In the genomic region with DNA sequence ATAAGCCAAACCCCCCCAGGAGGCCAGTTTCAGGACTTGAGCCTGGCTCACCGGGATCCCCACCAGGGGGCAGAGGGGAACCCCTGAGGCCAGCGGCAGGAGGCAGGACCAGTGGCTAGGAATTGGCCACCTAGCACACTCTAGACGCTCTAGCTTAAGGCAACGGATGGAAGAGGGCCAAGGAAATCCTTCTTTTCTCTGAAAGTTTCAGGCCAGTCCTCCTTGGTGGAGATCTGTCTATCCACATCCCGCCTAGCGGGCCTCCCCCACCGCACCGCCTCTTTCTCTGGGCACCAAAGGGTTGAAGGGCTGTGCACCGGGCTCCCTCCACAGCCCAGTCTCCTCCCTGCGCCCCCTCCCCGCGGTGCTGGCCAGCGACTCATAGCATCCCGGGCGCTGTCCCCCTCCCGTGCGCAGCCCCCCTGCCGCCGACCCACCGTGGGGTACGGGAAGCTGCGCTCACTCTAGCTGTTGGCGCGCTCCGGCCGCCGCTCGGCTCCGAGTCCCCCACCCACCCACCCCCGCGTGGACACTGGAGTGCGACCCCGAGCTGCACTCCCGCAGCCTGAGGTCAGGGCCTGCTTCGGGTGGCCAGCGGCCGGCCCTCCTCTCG, we compare ENCODE assay signal across 8 mouse cellular contexts. TPM values are rescaled to one million over a fixed set of nuclear protein-coding genes. Genes with fewer than 3 reads are reported as not detected.
DNase-seq lines count a peak whose midpoint lies in the region; ATAC-seq lines count a peak whose summit lies in the region.

No protein-coding gene starts in this region.

- H3K4me1 ChIP-seq in forebrain, embryonic 13.5 days = peaks cover 13% of the 10 kb centered on the region
- peaks cover 3% of the 10 kb centered on the region; the same call in 1 of the 2 replicates for H3K4me1 ChIP-seq in heart, embryonic 16.5 days (ENCODE audit: control insufficient read depth, insufficient read depth, low read length)
- peaks cover 18% of the 10 kb centered on the region for H3K4me1 ChIP-seq in liver, embryonic 12.5 days

- peak; percentile 80 for ATAC-seq in forebrain, embryonic 13.5 days
- ATAC-seq in heart, embryonic 16.5 days (replicated peaks; ENCODE audit: extremely low read depth, insufficient read depth, low FRiP score) = peak; percentile 55
- ATAC-seq in liver, embryonic 12.5 days = peak; percentile 58

- peak; percentile 32 for DNase-seq in CD4-positive helper T cell, adult 2 months (ENCODE audit: low read depth, low spot score)
- DNase-seq in c-Kit-positive CD71-negative TER-119-negative erythroid progenitor cells, embryonic 14.5 days (ENCODE audit: low read depth) = peak; percentile 54
- peak; percentile 88 for DNase-seq in kidney, postnatal 10 days
- peak; percentile 24 for DNase-seq in naive thymus-derived CD4-positive, alpha-beta T cell, adult 2 months (ENCODE audit: low read depth)
- peak; percentile 88 for DNase-seq in testis, postnatal 10 days (ENCODE audit: low spot score)

- H3K9me3 ChIP-seq in forebrain, embryonic 13.5 days (replicated peaks) = no peaks in the 10 kb centered on the region
- H3K9me3 ChIP-seq in heart, embryonic 16.5 days (replicated peaks; ENCODE audit: control insufficient read depth, low read length) = no peaks in the 10 kb centered on the region
- no peaks in the 10 kb centered on the region for H3K9me3 ChIP-seq in liver, embryonic 12.5 days (replicated peaks)

- H3K4me2 ChIP-seq in forebrain, embryonic 13.5 days = peak overlapping the region; percentile 90
- peak overlapping the region; percentile 98 for H3K4me2 ChIP-seq in heart, embryonic 16.5 days (ENCODE audit: low read depth, low read length)
- H3K4me2 ChIP-seq in liver, embryonic 12.5 days = peak overlapping the region; percentile 81

- H3K36me3 ChIP-seq in forebrain, embryonic 13.5 days (ENCODE audit: poor library complexity, severe bottlenecking) = no peaks in the 10 kb centered on the region
- no peaks in the 10 kb centered on the region for H3K36me3 ChIP-seq in heart, embryonic 16.5 days (ENCODE audit: control insufficient read depth, insufficient read depth)
- no peaks in the 10 kb centered on the region for H3K36me3 ChIP-seq in liver, embryonic 12.5 days

- 1% methylated on average over 34 of the region's 38 CpGs for WGBS in forebrain, embryonic 13.5 days
- WGBS in heart, embryonic 16.5 days = under 1% methylated on average over 37 of the region's 38 CpGs
- under 1% methylated on average over 38 of the region's 38 CpGs for WGBS in liver, embryonic 12.5 days (ENCODE audit: insufficient replicate concordance)

- peak overlapping the region; percentile 78 for H3K27ac ChIP-seq in forebrain, embryonic 13.5 days
- peak overlapping the region; percentile 67 for H3K27ac ChIP-seq in heart, embryonic 16.5 days (ENCODE audit: low read length)
- H3K27ac ChIP-seq in liver, embryonic 12.5 days = peak overlapping the region; percentile 58; the same call in 1 of the 2 replicates

- peak overlapping the region; percentile 80 for H3K9ac ChIP-seq in forebrain, embryonic 13.5 days
- H3K9ac ChIP-seq in heart, embryonic 16.5 days (ENCODE audit: low read length) = peak overlapping the region; percentile 80
- peak overlapping the region; percentile 64 for H3K9ac ChIP-seq in liver, embryonic 12.5 days

- peak overlapping the region; percentile 70 for H3K4me3 ChIP-seq in forebrain, embryonic 13.5 days
- peak overlapping the region; percentile 80 for H3K4me3 ChIP-seq in heart, embryonic 16.5 days (ENCODE audit: low read length)
- H3K4me3 ChIP-seq in liver, embryonic 12.5 days = peak overlapping the region; percentile 66

- 0 out of 2 replicates have a peak, but pooled peaks cover 7% of the 10 kb centered on the region for H3K27me3 ChIP-seq in forebrain, embryonic 13.5 days
- H3K27me3 ChIP-seq in heart, embryonic 16.5 days (ENCODE audit: control insufficient read depth, insufficient read depth, low read length) = peaks cover 4% of the 10 kb centered on the region; the same call in 1 of the 2 replicates
- peaks cover 40% of the 10 kb centered on the region for H3K27me3 ChIP-seq in liver, embryonic 12.5 days (replicated peaks)

RNA-seq across cellular contexts. Expression of a gene that starts 0.4 kb away (rescaled TPM):
- polyA plus RNA-seq in forebrain, embryonic 13.5 days (2015; fragmentation: Nextera tagmentation; extraction: Ambion mirVana) = 1.5 and 1.6 TPM in 2 replicates
- polyA plus RNA-seq in heart, embryonic 16.5 days (2015; fragmentation: Nextera tagmentation; extraction: Ambion mirVana) = 0.83 and 1.3 TPM in 2 replicates
- polyA plus RNA-seq in liver, embryonic 12.5 days (2016; fragmentation: Nextera tagmentation; extraction: Ambion mirVana) = 1.6 and 1.7 TPM in 2 replicates

Comparison
In these comparisons a context has a peak if more than half of its experiments do, and no peak if none do; other contexts are left out.
1. Peak in every context shown above with its lines: DNase-seq, ATAC-seq, H3K4me3 ChIP-seq and H3K27ac ChIP-seq.
2. DNase-seq: peak in every context shown above with its lines; median percentile 88 in kidney, postnatal 10 days; 88 in testis, postnatal 10 days; 54 in c-Kit-positive CD71-negative TER-119-negative erythroid progenitor cells, embryonic 14.5 days; 32 in CD4-positive helper T cell, adult 2 months; 24 in naive thymus-derived CD4-positive, alpha-beta T cell, adult 2 months.